ENCODE assay signal across 16 mouse cellular contexts in genomic region chr4:87158053-87158452, GRCm38 (mm10).
"Had no signal": no experiment of that assay in that cellular context is flagged by ENCODE, and none has a peak within 500 bp of the region (broad histone marks: within the 10 kb centered on the region; RNA-seq: fewer than 3 reads in every experiment).

No protein-coding gene starts in this region.

- DNase-seq: kidney, adult 11 months; kidney, adult 9 months; kidney, postnatal 36 days; layer of hippocampus, postnatal 36 days; lung, embryonic 14.5 days; lung, postnatal 10 days; lung, postnatal 4 days; right cerebral cortex, postnatal 25 days; thymus, postnatal 36 days had no signal

- H3K4me1 ChIP-seq: liver, embryonic 15.5 days; megakaryocyte, embryonic 14.5 days; midbrain, embryonic 12.5 days; stomach, embryonic 15.5 days had no signal

- H3K27ac ChIP-seq: kidney, postnatal 0 days; limb, embryonic 12.5 days; liver, embryonic 15.5 days; midbrain, embryonic 12.5 days; stomach, embryonic 15.5 days had no signal

- ATAC-seq: midbrain, embryonic 16.5 days had no signal

- H3K4me3 ChIP-seq: limb, embryonic 12.5 days; liver, embryonic 15.5 days; megakaryocyte, embryonic 14.5 days; midbrain, embryonic 12.5 days; stomach, embryonic 15.5 days had no signal
